Mouse (Mus musculus): ENCODE data around the gene Gnb1. TPM values are rescaled to one million over a fixed set of nuclear protein-coding genes. Genes with fewer than 3 reads are reported as not detected.
A peak's percentile ranks its signal among the peaks of the same experiment; 100 is the strongest.

Gene Gnb1
- total and polyA plus RNA-seq, 3 experiments, result 78.1 to 489 TPM; not detected in 1

GRCm38 (mm10) chr4:155562725-155563399 is 71.7 kb downstream of the Gnb1 start:
- H3K36me3 ChIP-seq (ENCODE audit: control insufficient read depth in 1 of 2, insufficient read depth in 2 of 2, low read length in 2 of 2), result peaks cover 7 to 36% of the 10 kb centered on the region in 2 experiments
- peaks cover 14 to 38% of the 10 kb centered on the region in 2 experiments for H3K4me1 ChIP-seq (ENCODE audit: control insufficient read depth in 1 of 2, insufficient read depth in 2 of 2, low read length in 2 of 2)
- H3K9ac ChIP-seq (ENCODE audit: control insufficient read depth, low read depth, low read length, poor library complexity, severe bottlenecking), result peak overlapping the region; percentile 72
- peak; percentile 64 for DNase-seq (ENCODE audit: low read depth, low spot score)
- peak; percentile 4; the same call in 1 of the 2 replicates for TF ChIP-seq SIN3A (IDR thresholded peaks at IDR 0.05; ENCODE audit: low read length)
- peak; percentile 96 for TF ChIP-seq ZNF384 (IDR thresholded peaks at IDR 0.05; ENCODE audit: low read depth, low read length)
- 0 out of 2 replicates have a peak, but pooled peaks have one; percentile 50 for TF ChIP-seq ELF1 (IDR thresholded peaks at IDR 0.05; ENCODE audit: low read depth, low read length)
- no peak for TF ChIP-seq CHD1 (IDR thresholded peaks at IDR 0.05; ENCODE audit: low read depth, low read length)
- 0 out of 2 replicates have a peak, but pooled peaks have one; percentile 4 for TF ChIP-seq TAL1 (IDR thresholded peaks at IDR 0.05; ENCODE audit: low read length)
- TF ChIP-seq MXI1 (IDR thresholded peaks at IDR 0.05; ENCODE audit: low read depth, low read length), result peak; percentile 50; the same call in 1 of the 2 replicates
- H3K27ac ChIP-seq (ENCODE audit: control insufficient read depth, low read depth, low read length), result peak overlapping the region; percentile 51
- peak overlapping the region; percentile 52 for H3K4me3 ChIP-seq (ENCODE audit: control insufficient read depth in 1 of 2, insufficient read depth in 1 of 2, low read depth in 2 of 2, low read length in 2 of 2)
- no peaks in the 10 kb centered on the region for H3K9me3 ChIP-seq (replicated peaks; ENCODE audit: insufficient read depth, low read length)
- H3K27me3 ChIP-seq (ENCODE audit: control insufficient read depth in 1 of 2, insufficient read depth in 2 of 2, low read length in 2 of 2), result no peaks in the 10 kb centered on the region
- H3K79me2 ChIP-seq (ENCODE audit: control insufficient read depth, insufficient read depth, low read length, poor library complexity), result peaks cover 38% of the 10 kb centered on the region

GRCm38 (mm10) chr4:155563400-155564231 is 72.5 kb downstream of the Gnb1 start:
- Histone ChIP-seq H3K36me3 (ENCODE audit: control insufficient read depth in 1 of 2, insufficient read depth in 2 of 2, low read length in 2 of 2) (peaks cover 3 to 39% of the 10 kb centered on the region in 2 experiments; a peak in 3 of 4 replicates), H3K4me3 (ENCODE audit: control insufficient read depth in 1 of 2, insufficient read depth in 1 of 2, low read depth in 2 of 2, low read length in 2 of 2) (peak overlapping the region; percentile 89 to 97), H3K9ac (ENCODE audit: control insufficient read depth, low read depth, low read length, poor library complexity, severe bottlenecking) (peak overlapping the region; percentile 98), H3K27me3 (ENCODE audit: control insufficient read depth in 1 of 2, insufficient read depth in 2 of 2, low read length in 2 of 2) (no peaks in the 10 kb centered on the region), H3K9me3 (replicated peaks; ENCODE audit: insufficient read depth, low read length) (no peaks in the 10 kb centered on the region), H3K27ac (ENCODE audit: control insufficient read depth, low read depth, low read length) (peak overlapping the region; percentile 82), H3K4me1 (ENCODE audit: control insufficient read depth in 1 of 2, insufficient read depth in 2 of 2, low read length in 2 of 2) (peaks cover 16 to 38% of the 10 kb centered on the region in 2 experiments), H3K79me2 (ENCODE audit: control insufficient read depth, insufficient read depth, low read length, poor library complexity) (peaks cover 44% of the 10 kb centered on the region)
- peak; percentile 99 for DNase-seq (ENCODE audit: low read depth, low spot score)
- TF ChIP-seq CTCF (IDR thresholded peaks at IDR 0.05 in 2 of 3, conservative IDR thresholded peaks at IDR 0.05 in 1 of 3; ENCODE audit: control insufficient read depth in 1 of 3, insufficient read depth in 1 of 3, low read depth in 2 of 3, low read length in 3 of 3, poor library complexity in 1 of 3, severe bottlenecking in 1 of 3), result peak in 2 of 3 experiments; percentile 25 to 26; a peak in 3 of 6 replicates
- TF ChIP-seq GABPA (IDR thresholded peaks at IDR 0.05; ENCODE audit: low read depth, low read length), result no peak
- peak; percentile 89 for TF ChIP-seq MAX (IDR thresholded peaks at IDR 0.05; ENCODE audit: low read length)
- 0 out of 2 replicates have a peak, but pooled peaks have one; percentile 51 for TF ChIP-seq TCF12 (IDR thresholded peaks at IDR 0.05; ENCODE audit: low read depth, low read length)
- no peak for TF ChIP-seq CHD1 (IDR thresholded peaks at IDR 0.05; ENCODE audit: low read depth, low read length)
- TF ChIP-seq RCOR1 (IDR thresholded peaks at IDR 0.05; ENCODE audit: low read depth, low read length), result no peak
- TF ChIP-seq ETS1 (IDR thresholded peaks at IDR 0.05; ENCODE audit: low read depth, low read length), result no peak; the same call in 1 of the 2 replicates
- peak; percentile 86 for TF ChIP-seq MXI1 (IDR thresholded peaks at IDR 0.05; ENCODE audit: low read depth, low read length)
- peak; percentile 70; the same call in 1 of the 2 replicates for TF ChIP-seq MYC (IDR thresholded peaks at IDR 0.05; ENCODE audit: low read depth, low read length)
- TF ChIP-seq UBTF (IDR thresholded peaks at IDR 0.05; ENCODE audit: borderline replicate concordance, insufficient read depth, low read depth, low read length), result no peak
- no peak for TF ChIP-seq ZC3H11A (IDR thresholded peaks at IDR 0.05; ENCODE audit: low read depth, low read length)
- TF ChIP-seq JUND (IDR thresholded peaks at IDR 0.05; ENCODE audit: low read depth, low read length), result no peak
- no peak for TF ChIP-seq SMC3 (IDR thresholded peaks at IDR 0.05; ENCODE audit: low read depth, low read length)
- TF ChIP-seq EP300 (IDR thresholded peaks at IDR 0.05; ENCODE audit: low read depth in 1 of 2, low read length in 2 of 2), result no peak
- no peak for TF ChIP-seq MYB (IDR thresholded peaks at IDR 0.05; ENCODE audit: low read depth, low read length)
- TF ChIP-seq MAZ (IDR thresholded peaks at IDR 0.05; ENCODE audit: low read depth, low read length), result peak; percentile 66
- peak; percentile 69 for TF ChIP-seq SIN3A (IDR thresholded peaks at IDR 0.05; ENCODE audit: low read length)
- TF ChIP-seq MEF2A (IDR thresholded peaks at IDR 0.05; ENCODE audit: extremely low read depth, insufficient replicate concordance, low read depth, low read length, poor library complexity, severe bottlenecking), result no peak
- TF ChIP-seq POLR2A (IDR thresholded peaks at IDR 0.05; ENCODE audit: control insufficient read depth in 1 of 2, insufficient read depth in 1 of 2, low read depth in 1 of 2, low read length in 2 of 2, poor library complexity in 1 of 2), result peak; percentile 88
- peak; percentile 82 for TF ChIP-seq HCFC1 (IDR thresholded peaks at IDR 0.05; ENCODE audit: low read depth, low read length)
- TF ChIP-seq GATA1 (IDR thresholded peaks at IDR 0.05; ENCODE audit: low read depth, low read length), result no peak
- peak; percentile 89 for TF ChIP-seq NRF1 (IDR thresholded peaks at IDR 0.05; ENCODE audit: insufficient read depth, low read depth, low read length, poor library complexity, severe bottlenecking)
- TF ChIP-seq ZKSCAN1 (IDR thresholded peaks at IDR 0.05; ENCODE audit: low read depth, low read length), result no peak
- TF ChIP-seq NELFE (IDR thresholded peaks at IDR 0.05; ENCODE audit: low read depth, low read length), result peak; percentile 96
- no peak for TF ChIP-seq CHD2 (IDR thresholded peaks at IDR 0.05; ENCODE audit: low read length)

Data from MEL (cell line).